Mouse (Mus musculus): ENCODE data around the gene Cyba. TPM values are rescaled to one million over a fixed set of nuclear protein-coding genes. Genes with fewer than 3 reads are reported as not detected.

Cyba gene
- total and polyA plus RNA-seq, 3 experiments: 450 to 1,119 (median 848) TPM

GRCm38 (mm10) chr8:122375320-122375719, 57.4 kb downstream of the Cyba start:
- dilution Hi-C loops (cut with MboI; ENCODE audit: extremely low pct_ligation_motif_present, extremely low pct_unique_long_range_greater_than_20kb, low sequenced_read_pairs) (no loop called here), in situ Hi-C loops (cut with MboI; ENCODE audit: low pct_ligation_motif_present, low pct_unique_long_range_greater_than_20kb, low sequenced_read_pairs) (no loop called here)
- Histone ChIP-seq H3K9me3 (replicated peaks; ENCODE audit: low read length) (no peaks in the 10 kb centered on the region), H3K27ac (ENCODE audit: insufficient read depth, low read depth) (no peak overlapping the region), H3K4me1 (ENCODE audit: control insufficient read depth in 1 of 2, insufficient read depth in 2 of 2) (peaks cover 16 to 58% of the 10 kb centered on the region in 2 experiments), H3K4me3 (replicated peaks in 1 of 3; ENCODE audit: low read depth in 2 of 3, low read length in 2 of 3, poor library complexity in 1 of 3) (peak overlapping the region in 2 of 3 experiments; percentile 55 to 83), H3K9ac (ENCODE audit: insufficient read depth, low read depth) (peak overlapping the region; percentile 82), H3K4me2 (ENCODE audit: insufficient read depth, low read depth, poor library complexity, severe bottlenecking) (peak overlapping the region; percentile 82; the same call in 1 of the 2 replicates), H3K36me3 (replicated peaks in 1 of 2; ENCODE audit: control insufficient read depth in 1 of 2, insufficient read depth in 1 of 2, low read length in 1 of 2) (peaks cover 17 to 39% of the 10 kb centered on the region in 2 experiments), H3K79me2 (replicated peaks; ENCODE audit: control insufficient read depth, extremely low read depth, insufficient read depth, poor library complexity, severe bottlenecking) (peaks cover 33% of the 10 kb centered on the region), H3K27me3 (replicated peaks) (no peaks in the 10 kb centered on the region)
- no peak for DNase-seq (ENCODE audit: extremely low read depth)
- TF ChIP-seq MAZ (IDR thresholded peaks at IDR 0.05; ENCODE audit: low read depth, low read length): no peak
- no peak for TF ChIP-seq JUND (conservative IDR thresholded peaks at IDR 0.05; ENCODE audit: low read depth, low read length)
- TF ChIP-seq RAD21 (IDR thresholded peaks at IDR 0.05; ENCODE audit: low read depth, low read length): no peak
- TF ChIP-seq EP300 (IDR thresholded peaks at IDR 0.05; ENCODE audit: low read length): no peak
- no peak for TF ChIP-seq GABPA (IDR thresholded peaks at IDR 0.05; ENCODE audit: insufficient replicate concordance, low read depth, low read length)
- TF ChIP-seq ETS1 (conservative IDR thresholded peaks at IDR 0.05; ENCODE audit: low read depth, low read length): no peak
- no peak for TF ChIP-seq RCOR1 (conservative IDR thresholded peaks at IDR 0.05; ENCODE audit: low read depth, low read length)
- no peak for TF ChIP-seq TCF12 (IDR thresholded peaks at IDR 0.05; ENCODE audit: low read depth, low read length)
- no peak for TF ChIP-seq TBP (conservative IDR thresholded peaks at IDR 0.05; ENCODE audit: low read depth, low read length)
- no peak for TF ChIP-seq NRF1 (IDR thresholded peaks at IDR 0.05; ENCODE audit: low read depth, low read length)
- TF ChIP-seq POLR2AphosphoS2 (IDR thresholded peaks at IDR 0.05; ENCODE audit: low read depth, low read length): no peak
- TF ChIP-seq NELFE (IDR thresholded peaks at IDR 0.05; ENCODE audit: low read depth, low read length): no peak
- no peak for TF ChIP-seq BHLHE40 (IDR thresholded peaks at IDR 0.05; ENCODE audit: low read depth, low read length)
- no peak for TF ChIP-seq UBTF (IDR thresholded peaks at IDR 0.05; ENCODE audit: low read depth, low read length)
- TF ChIP-seq MYC (IDR thresholded peaks at IDR 0.05; ENCODE audit: low read depth, low read length): no peak

Other genes starting within 250 kb of the Cyba start
- 30.1 and 31.0 TPM in 2 replicates for gene Zfpm1, start 150.8 kb downstream of the Cyba start, total RNA-seq (2012; rRNA removed)
- gene Zfpm1, start 150.8 kb downstream of the Cyba start, total RNA-seq (2014; rRNA removed): 11.0 and 11.3 TPM in 2 replicates
- 63.5 and 68.4 TPM in 2 replicates for gene Zfpm1, start 150.8 kb downstream of the Cyba start, polyA plus RNA-seq (2012; ENCODE audit: insufficient read length, low read depth)
- gene Trhr2, start 72.2 kb downstream of the Cyba start, total RNA-seq (2012; rRNA removed): 0.25 and 0.46 TPM in 2 replicates
- gene Trhr2, start 72.2 kb downstream of the Cyba start, total RNA-seq (2014; rRNA removed): not detected in 2 replicates
- gene Trhr2, start 72.2 kb downstream of the Cyba start, polyA plus RNA-seq (2012; ENCODE audit: insufficient read length, low read depth): 0.42 and 0.51 TPM in 2 replicates
- 58.5 and 66.0 TPM in 2 replicates for gene Zc3h18, start 56.3 kb downstream of the Cyba start, total RNA-seq (2012; rRNA removed)
- 34.6 and 36.3 TPM in 2 replicates for gene Zc3h18, start 56.3 kb downstream of the Cyba start, total RNA-seq (2014; rRNA removed)
- 81.6 and 83.0 TPM in 2 replicates for gene Zc3h18, start 56.3 kb downstream of the Cyba start, polyA plus RNA-seq (2012; ENCODE audit: insufficient read length, low read depth)
- 0.21 TPM in 1 of 2 replicates, not detected in the other for gene Il17c, start 10.9 kb downstream of the Cyba start, total RNA-seq (2012; rRNA removed)
- not detected in 2 replicates for gene Il17c, start 10.9 kb downstream of the Cyba start, total RNA-seq (2014; rRNA removed)
- 0.33 TPM in 1 of 2 replicates, not detected in the other for gene Il17c, start 10.9 kb downstream of the Cyba start, polyA plus RNA-seq (2012; ENCODE audit: insufficient read length, low read depth)
- gene Mvd, start 10.5 kb upstream of the Cyba start, total RNA-seq (2012; rRNA removed): 42.5 and 54.0 TPM in 2 replicates
- gene Mvd, start 10.5 kb upstream of the Cyba start, total RNA-seq (2014; rRNA removed): 56.2 and 80.3 TPM in 2 replicates
- gene Mvd, start 10.5 kb upstream of the Cyba start, polyA plus RNA-seq (2012; ENCODE audit: insufficient read length, low read depth): 47.3 and 50.3 TPM in 2 replicates
- gene Snai3, start 27.8 kb upstream of the Cyba start, total RNA-seq (2012; rRNA removed): 0.47 and 1.0 TPM in 2 replicates
- 0.28 and 0.44 TPM in 2 replicates for gene Snai3, start 27.8 kb upstream of the Cyba start, total RNA-seq (2014; rRNA removed)
- gene Snai3, start 27.8 kb upstream of the Cyba start, polyA plus RNA-seq (2012; ENCODE audit: insufficient read length, low read depth): 0.19 and 0.49 TPM in 2 replicates
- gene Rnf166, start 43.1 kb upstream of the Cyba start, total RNA-seq (2012; rRNA removed): 8.5 and 9.1 TPM in 2 replicates
- gene Rnf166, start 43.1 kb upstream of the Cyba start, total RNA-seq (2014; rRNA removed): 6.5 and 7.7 TPM in 2 replicates
- gene Rnf166, start 43.1 kb upstream of the Cyba start, polyA plus RNA-seq (2012; ENCODE audit: insufficient read length, low read depth): 12.9 and 13.0 TPM in 2 replicates
- 40.4 and 55.7 TPM in 2 replicates for gene Ctu2, start 43.2 kb upstream of the Cyba start, total RNA-seq (2012; rRNA removed)
- 23.8 and 27.9 TPM in 2 replicates for gene Ctu2, start 43.2 kb upstream of the Cyba start, total RNA-seq (2014; rRNA removed)
- 63.1 and 80.6 TPM in 2 replicates for gene Ctu2, start 43.2 kb upstream of the Cyba start, polyA plus RNA-seq (2012; ENCODE audit: insufficient read length, low read depth)
- gene Piezo1, start 118.4 kb upstream of the Cyba start, total RNA-seq (2012; rRNA removed): 52.1 and 59.7 TPM in 2 replicates
- 15.1 and 21.1 TPM in 2 replicates for gene Piezo1, start 118.4 kb upstream of the Cyba start, total RNA-seq (2014; rRNA removed)
- gene Piezo1, start 118.4 kb upstream of the Cyba start, polyA plus RNA-seq (2012; ENCODE audit: insufficient read length, low read depth): 26.5 and 41.6 TPM in 2 replicates
- gene Cdt1, start 135.1 kb upstream of the Cyba start, total RNA-seq (2012; rRNA removed): 50.0 and 53.7 TPM in 2 replicates
- gene Cdt1, start 135.1 kb upstream of the Cyba start, total RNA-seq (2014; rRNA removed): 46.0 and 54.2 TPM in 2 replicates
- 57.6 and 67.3 TPM in 2 replicates for gene Cdt1, start 135.1 kb upstream of the Cyba start, polyA plus RNA-seq (2012; ENCODE audit: insufficient read length, low read depth)
- 524 and 653 TPM in 2 replicates for gene Aprt, start 144.0 kb upstream of the Cyba start, total RNA-seq (2012; rRNA removed)
- 453 and 516 TPM in 2 replicates for gene Aprt, start 144.0 kb upstream of the Cyba start, total RNA-seq (2014; rRNA removed)
- gene Aprt, start 144.0 kb upstream of the Cyba start, polyA plus RNA-seq (2012; ENCODE audit: insufficient read length, low read depth): 543 and 561 TPM in 2 replicates
- 19.8 and 25.6 TPM in 2 replicates for gene Galns, start 178.5 kb upstream of the Cyba start, total RNA-seq (2012; rRNA removed)
- gene Galns, start 178.5 kb upstream of the Cyba start, total RNA-seq (2014; rRNA removed): 13.2 and 16.4 TPM in 2 replicates
- gene Galns, start 178.5 kb upstream of the Cyba start, polyA plus RNA-seq (2012; ENCODE audit: insufficient read length, low read depth): 23.5 and 25.6 TPM in 2 replicates
- 64.2 and 67.0 TPM in 2 replicates for gene Trappc2l, start 178.7 kb upstream of the Cyba start, total RNA-seq (2012; rRNA removed)
- 10.1 and 15.7 TPM in 2 replicates for gene Trappc2l, start 178.7 kb upstream of the Cyba start, total RNA-seq (2014; rRNA removed)
- 36.0 and 38.8 TPM in 2 replicates for gene Trappc2l, start 178.7 kb upstream of the Cyba start, polyA plus RNA-seq (2012; ENCODE audit: insufficient read length, low read depth)
- gene Pabpn1l, start 189.8 kb upstream of the Cyba start, total RNA-seq (2012; rRNA removed): not detected in 2 replicates
- gene Pabpn1l, start 189.8 kb upstream of the Cyba start, total RNA-seq (2014; rRNA removed): not detected in 2 replicates
- gene Pabpn1l, start 189.8 kb upstream of the Cyba start, polyA plus RNA-seq (2012; ENCODE audit: insufficient read length, low read depth): not detected in 2 replicates

Data from CH12.LX (cell line).